Mouse (Mus musculus): ENCODE results near the gene Gm8369. TPM values are rescaled to one million over a fixed set of nuclear protein-coding genes. Genes with fewer than 3 reads are reported as not detected.

Gm8369 gene
- polyA plus RNA-seq, 1 experiment from 2014 or later, result 0.22 TPM

Other genes starting within 250 kb of the Gm8369 start
- gene Ms4a1, start 219.7 kb upstream of the Gm8369 start, polyA plus RNA-seq (2015; fragmentation: Nextera tagmentation; extraction: Ambion mirVana), result not detected in 2 replicates
- gene Ms4a5, start 202.1 kb upstream of the Gm8369 start, polyA plus RNA-seq (2015; fragmentation: Nextera tagmentation; extraction: Ambion mirVana), result not detected in 2 replicates
- gene Ms4a14, start 171.5 kb upstream of the Gm8369 start, polyA plus RNA-seq (2015; fragmentation: Nextera tagmentation; extraction: Ambion mirVana), result 0.05 and 0.06 TPM in 2 replicates
- 4.4 and 4.6 TPM in 2 replicates for gene Ms4a7, start 149.8 kb upstream of the Gm8369 start, polyA plus RNA-seq (2015; fragmentation: Nextera tagmentation; extraction: Ambion mirVana)
- 4.6 and 6.4 TPM in 2 replicates for gene Ms4a4a, start 110.4 kb upstream of the Gm8369 start, polyA plus RNA-seq (2015; fragmentation: Nextera tagmentation; extraction: Ambion mirVana)
- 1.2 and 1.9 TPM in 2 replicates for gene Ms4a4c, start 81.2 kb upstream of the Gm8369 start, polyA plus RNA-seq (2015; fragmentation: Nextera tagmentation; extraction: Ambion mirVana)
- 0.04 and 0.69 TPM in 2 replicates for gene Ms4a4b, start 42.4 kb upstream of the Gm8369 start, polyA plus RNA-seq (2015; fragmentation: Nextera tagmentation; extraction: Ambion mirVana)
- 6.0 and 7.9 TPM in 2 replicates for gene Ms4a6c, start 16.6 kb upstream of the Gm8369 start, polyA plus RNA-seq (2015; fragmentation: Nextera tagmentation; extraction: Ambion mirVana)
- gene Ms4a6b, start 30.6 kb downstream of the Gm8369 start, polyA plus RNA-seq (2015; fragmentation: Nextera tagmentation; extraction: Ambion mirVana), result 4.9 and 7.1 TPM in 2 replicates
- gene Ms4a4d, start 50.9 kb downstream of the Gm8369 start, polyA plus RNA-seq (2015; fragmentation: Nextera tagmentation; extraction: Ambion mirVana), result 1.2 and 1.4 TPM in 2 replicates
- 4.6 and 6.4 TPM in 2 replicates for gene Ms4a6d, start 118.9 kb downstream of the Gm8369 start, polyA plus RNA-seq (2015; fragmentation: Nextera tagmentation; extraction: Ambion mirVana)
- 0.17 and 0.23 TPM in 2 replicates for gene Ms4a2, start 137.8 kb downstream of the Gm8369 start, polyA plus RNA-seq (2015; fragmentation: Nextera tagmentation; extraction: Ambion mirVana)
- gene Ms4a3, start 154.9 kb downstream of the Gm8369 start, polyA plus RNA-seq (2015; fragmentation: Nextera tagmentation; extraction: Ambion mirVana), result 0.19 TPM in 1 of 2 replicates, not detected in the other
- not detected in 2 replicates for gene Oosp2, start 174.6 kb downstream of the Gm8369 start, polyA plus RNA-seq (2015; fragmentation: Nextera tagmentation; extraction: Ambion mirVana)
- gene Oosp1, start 205.2 kb downstream of the Gm8369 start, polyA plus RNA-seq (2015; fragmentation: Nextera tagmentation; extraction: Ambion mirVana), result not detected in 2 replicates
- gene Oosp3, start 211.1 kb downstream of the Gm8369 start, polyA plus RNA-seq (2015; fragmentation: Nextera tagmentation; extraction: Ambion mirVana), result not detected in 2 replicates